Mouse (Mus musculus) layer of hippocampus, adult 9-11 months (tissue): ENCODE data around the gene Gm20594.

Experiments
- DNase-seq: peaks from one replicate; pipeline ENCODE4 v3.0.0; 2022

The Gm20594 gene

DNA sequence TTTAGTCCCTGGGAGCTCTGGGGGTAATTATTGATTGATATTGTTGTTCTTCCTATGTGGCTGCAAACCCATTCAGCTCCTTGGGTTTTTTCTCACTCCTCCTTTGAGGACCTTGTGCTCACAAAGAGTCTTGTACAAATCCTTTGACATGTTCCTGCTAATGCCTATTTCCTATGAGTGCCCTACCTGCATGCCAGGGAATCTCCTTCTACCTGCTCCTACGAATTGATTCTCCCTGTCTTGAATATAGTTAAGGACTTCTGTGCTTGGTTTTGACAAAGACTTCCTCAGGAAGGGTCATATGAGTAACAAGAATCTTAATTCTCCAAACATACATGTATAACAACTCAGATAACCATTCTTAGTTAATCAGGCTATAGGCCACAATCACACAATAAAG is at the start of gene Gm20594:
Gene Gm20594, plus strand, starts transcription at position 301 of the 400 bp plus-strand sequence.
- DNase-seq, result no peak

DNA sequence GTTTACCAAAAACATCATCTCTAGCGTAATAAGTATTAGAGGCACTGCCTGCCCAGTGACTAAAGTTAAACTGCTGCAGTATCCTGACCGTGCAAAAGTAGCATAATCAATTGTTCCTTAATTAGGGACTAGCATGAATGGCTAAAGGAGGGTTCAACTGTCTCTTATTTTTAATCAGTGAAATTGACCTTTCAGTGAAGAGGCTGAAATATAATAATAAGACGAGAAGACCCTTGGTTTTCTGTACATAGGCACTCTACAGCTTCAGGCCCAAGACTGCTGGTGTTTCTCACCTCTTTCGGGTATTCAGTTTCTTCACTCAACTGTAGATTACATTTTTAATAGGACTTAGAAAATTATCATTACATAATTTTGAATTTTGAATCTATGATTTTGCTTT is 398 bp downstream of the Gm20594 start:
- no peak for DNase-seq

DNA sequence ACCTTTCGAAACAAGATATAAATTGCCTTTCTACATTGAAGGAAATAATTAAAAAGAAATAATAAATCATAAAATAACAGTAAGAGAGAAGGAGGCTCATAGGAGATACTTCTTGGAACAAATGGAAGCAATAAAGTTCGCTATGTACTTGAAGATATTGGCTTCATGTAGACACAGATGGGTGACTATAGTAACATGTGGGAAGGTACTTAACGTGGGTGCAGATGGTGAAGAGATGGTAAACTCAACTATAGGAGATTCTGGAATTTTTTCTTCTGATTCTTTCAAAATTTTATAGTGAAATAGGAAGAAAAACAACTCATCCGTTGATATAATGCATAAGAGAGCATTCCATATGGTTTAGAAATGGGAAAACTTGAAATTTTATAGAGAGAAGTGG is 16.1 kb downstream of the Gm20594 start:
- DNase-seq, result no peak

DNA sequence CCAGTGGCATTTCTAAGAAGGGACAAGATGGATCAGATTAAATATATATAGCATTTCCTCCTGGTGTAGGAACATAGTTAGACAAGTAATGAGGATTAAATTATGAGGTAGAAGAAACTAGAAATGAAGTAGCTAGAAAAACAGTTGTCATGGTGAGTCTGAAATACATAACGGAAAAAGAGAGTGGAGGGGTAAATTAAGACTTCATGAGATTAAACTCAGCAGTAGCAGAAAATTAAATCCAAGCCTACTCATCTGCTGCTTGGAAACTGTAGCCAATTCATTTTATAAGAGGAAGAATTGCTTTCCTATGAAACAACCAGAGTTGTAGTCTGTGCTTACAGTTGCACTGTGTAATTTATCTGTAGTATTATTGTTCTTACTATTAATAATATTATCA is 29.1 kb downstream of the Gm20594 start:
- peak; percentile 15 for DNase-seq
